Mouse (Mus musculus) left cerebral cortex, adult 2 months (tissue): ENCODE results near the gene Braf. TPM values are rescaled to one million over a fixed set of nuclear protein-coding genes. Genes with fewer than 3 reads are reported as not detected.
A peak's percentile ranks its signal among the peaks of the same experiment; 100 is the strongest.

ENCODE experiments used
- DNase-seq, 2 experiments: peaks; one replicate each; pipeline ENCODE4 v3.0.0; 2021 to 2022; ENCODE audit warnings: low spot score in 2 of 2, mixed read lengths in 1 of 2; ENCODE audit errors: extremely low spot score in 1 of 2
- H3K27ac ChIP-seq: fragments of 200-600 bp; 2 replicates; pipeline ENCODE4 v1.8.1; 2022
- H3K4me3 ChIP-seq: fragments of 200-600 bp; 2 replicates; pipeline ENCODE4 v1.8.1; 2022
- CTCF ChIP-seq: fragments of 200-600 bp; IDR thresholded peaks from 2 replicates; pipeline ENCODE4 v1.8.1; 2022; ENCODE audit warnings: antibody characterized with exemption, mild to moderate bottlenecking, moderate library complexity
- intact Hi-C: fragments of 180-260 bp; cut with DNase I; formaldehyde crosslinking; loops from one replicate; pipeline ENCODE4 v1.15.1; 2025
- total RNA-seq, 2 experiments: library from RNA; stranded (reverse); gene quantifications; 2 replicates each; pipeline ENCODE4 v1.2.3; 2021

Gene Braf
- total RNA-seq, 2 experiments from 2014 or later, result 119 to 123 TPM

DNA sequence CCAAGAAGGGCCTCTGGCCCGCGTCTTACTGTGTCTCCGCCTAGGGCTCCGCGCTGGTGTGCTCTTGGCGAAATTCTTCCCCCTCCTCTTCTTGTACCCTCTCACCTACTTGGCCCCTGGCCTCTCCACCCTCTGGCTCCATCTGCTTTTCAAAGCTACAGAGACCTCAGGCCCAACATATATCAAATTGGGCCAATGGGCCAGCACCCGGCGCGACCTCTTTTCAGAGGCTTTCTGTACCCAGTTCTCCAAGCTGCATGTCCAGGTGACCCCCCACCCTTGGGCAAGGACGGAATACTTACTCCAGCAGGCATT, 150.8 kb downstream of the Braf start:
- intact Hi-C loops, result no loop called here
- H3K27ac ChIP-seq, result peak overlapping the region; percentile 96
- no peak for TF ChIP-seq CTCF

GRCm38 (mm10) chr6:39573791-39574554, 151.3 kb downstream of the Braf start, which contains the start of gene Adck2:
TSS of gene Adck2 (plus strand) at chr6:39573873.
- Histone ChIP-seq H3K4me3 (peak within 1 kb of the TSS; percentile 74), H3K27ac (peak within 1 kb of the TSS; percentile 96)
- DNase-seq, result peak; percentile 76 to 79
- peak; percentile 33 for TF ChIP-seq CTCF
- intact Hi-C loops, result loop anchor here (2.0 kb wide), 1 partner anchor 155 kb away; no protein-coding TSS in a partner anchor

More for the DNA sequence above, 150.8 kb downstream of the Braf start:
- no peak for DNase-seq
- H3K4me3 ChIP-seq, result peak overlapping the region; percentile 74

GRCm38 (mm10) chr6:39570426-39570825, 154.8 kb downstream of the Braf start:
- Histone ChIP-seq H3K4me3 (no peak overlapping the region), H3K27ac (no peak overlapping the region)
- DNase-seq, result no peak
- TF ChIP-seq CTCF, result no peak
- intact Hi-C loops, result no loop called here

GRCm38 (mm10) chr6:39567528-39567927, 157.7 kb downstream of the Braf start:
- no peak overlapping the region for H3K4me3 ChIP-seq
- intact Hi-C loops, result no loop called here
- peak; percentile 76 for TF ChIP-seq CTCF
- H3K27ac ChIP-seq, result no peak overlapping the region
- DNase-seq, result no peak

DNA sequence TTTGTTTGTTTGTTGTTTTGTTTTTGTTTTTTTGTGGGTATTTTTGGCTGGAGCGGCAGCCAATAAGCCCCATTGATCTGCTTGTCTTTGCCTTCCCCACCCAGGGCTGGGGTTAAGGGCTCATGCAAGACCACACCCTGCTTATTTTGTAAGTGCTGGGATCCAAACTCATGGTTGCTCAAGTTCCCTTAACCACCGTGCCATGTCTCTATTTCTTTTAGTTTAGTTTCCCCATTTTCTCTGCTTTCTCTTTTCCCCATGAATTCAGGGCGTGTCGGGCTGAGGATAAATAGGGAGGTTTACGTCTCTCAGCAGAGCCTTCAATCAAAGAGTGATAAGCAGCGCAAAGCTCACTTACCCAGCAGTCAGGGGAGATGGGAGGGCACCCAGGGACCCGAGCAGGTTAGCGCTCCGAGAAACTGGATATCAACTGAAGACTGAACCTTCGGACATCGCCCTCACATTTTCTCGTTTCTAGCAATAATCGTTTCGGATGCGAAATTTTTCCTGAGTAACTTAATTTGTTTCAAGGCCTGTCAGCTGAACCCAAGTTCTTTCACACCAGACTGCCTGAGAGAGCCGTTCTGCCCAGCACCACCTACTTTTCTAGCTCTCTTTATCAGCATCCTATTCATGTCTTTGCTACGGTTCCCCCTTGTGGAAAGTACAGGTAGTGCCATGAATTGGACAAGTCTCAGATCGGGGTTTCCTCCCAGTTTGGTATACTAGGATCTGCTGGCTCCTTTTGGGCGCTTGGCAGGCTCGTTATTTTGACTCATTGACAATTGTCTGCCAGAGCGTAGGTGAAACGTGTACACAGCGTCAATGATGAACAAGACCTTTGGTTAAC, 162.9 kb downstream of the Braf start:
- H3K4me3 ChIP-seq, result no peak overlapping the region
- intact Hi-C loops, result loop anchor here (1.0 kb wide), 1 partner anchor 99 kb away; no protein-coding TSS in a partner anchor
- DNase-seq, result peak; percentile 83 to 84
- TF ChIP-seq CTCF, result peak; percentile 88
- H3K27ac ChIP-seq, result no peak overlapping the region

- no peak for TF ChIP-seq CTCF
- Histone ChIP-seq H3K27ac (no peak overlapping the region), H3K4me3 (no peak overlapping the region)
- no peak for DNase-seq
- intact Hi-C loops, result no loop called here
These were observed 165.9 kb downstream of the Braf start for GRCm38 (mm10) chr6:39559276-39559939.

DNA sequence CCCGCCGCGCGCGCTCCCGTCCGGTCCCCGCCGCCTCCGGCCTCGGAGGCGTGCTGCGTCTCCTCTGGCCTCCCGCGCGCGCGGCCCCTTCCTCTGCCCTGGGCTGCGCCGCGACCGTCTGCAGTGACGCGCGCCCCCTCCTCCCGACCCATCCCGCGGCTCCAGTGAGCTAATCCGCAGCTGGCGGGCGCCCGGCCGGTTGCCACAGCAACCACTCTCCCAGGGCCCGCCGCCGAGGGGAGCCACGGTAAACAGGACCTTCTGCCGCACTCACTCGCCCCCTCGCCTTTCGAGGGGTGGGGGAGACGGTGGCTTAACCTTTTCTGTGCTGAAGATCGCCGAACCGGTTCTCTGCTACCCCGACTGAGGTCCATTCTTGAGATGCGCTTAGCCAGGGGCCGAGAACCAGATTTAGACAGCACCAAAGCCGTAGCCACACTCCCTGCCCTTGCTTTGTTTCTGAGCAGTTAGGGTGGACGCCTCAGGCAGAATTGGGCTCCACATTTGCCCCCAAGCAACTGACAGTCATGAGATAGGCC, 167.5 kb downstream of the Braf start, which contains the start of gene Dennd2a:
Dennd2a (minus strand) TSS at position 145 of the 539 bp plus-strand sequence.
- H3K4me3 ChIP-seq, result peak within 1 kb of the TSS; percentile 57
- TF ChIP-seq CTCF, result no peak
- DNase-seq, result peak; percentile 84 to 89
- intact Hi-C loops, result loop anchor here (1.0 kb wide), 1 partner anchor 42 kb away; no protein-coding TSS in a partner anchor
- peak within 1 kb of the TSS; percentile 92 for H3K27ac ChIP-seq

DNA sequence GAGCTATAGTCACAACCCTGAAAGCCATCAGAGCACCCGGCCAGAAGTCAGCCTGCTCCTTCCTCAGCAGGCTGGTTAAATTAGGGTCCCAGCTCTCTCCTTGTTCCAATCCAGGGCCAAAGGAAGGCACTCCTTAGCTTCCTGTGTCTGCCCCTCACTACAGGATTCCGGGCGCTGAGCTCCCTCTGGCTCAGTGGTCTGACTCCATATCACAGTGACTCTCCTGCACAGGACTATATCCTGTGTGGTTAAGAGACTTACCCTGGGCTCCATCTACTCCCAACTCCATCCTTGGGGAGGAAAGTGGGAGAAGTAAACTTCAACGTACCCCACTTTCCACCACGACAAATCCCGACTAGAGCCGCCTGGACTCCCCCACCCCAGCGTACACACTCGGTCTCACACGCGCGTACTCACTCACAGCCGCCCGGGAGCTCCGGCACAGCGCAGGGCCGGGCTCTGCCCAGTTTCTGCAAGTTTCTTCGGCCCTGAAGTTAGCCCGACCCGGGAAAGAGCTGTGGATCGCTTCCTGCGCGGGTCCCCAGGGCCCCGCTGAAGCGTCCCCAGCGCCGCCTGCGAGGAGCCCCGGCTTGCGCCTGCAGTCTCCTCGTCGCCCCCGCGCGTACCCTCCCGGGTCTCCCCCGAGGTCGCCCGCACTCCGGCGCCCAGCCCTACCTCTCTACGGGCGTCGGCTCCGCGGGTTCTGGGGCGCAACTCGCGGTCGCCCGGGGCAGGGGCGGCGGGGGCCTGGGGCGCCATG, 168.2 kb downstream of the Braf start:
- peak; percentile 26 to 33 for DNase-seq
- peak overlapping the region; percentile 57 for H3K4me3 ChIP-seq
- no peak for TF ChIP-seq CTCF
- intact Hi-C loops, result loop anchor here (1.0 kb wide), 1 partner anchor 42 kb away; no protein-coding TSS in a partner anchor
- peak overlapping the region; percentile 92 for H3K27ac ChIP-seq

GRCm38 (mm10) chr6:39555648-39555945, 169.7 kb downstream of the Braf start:
- TF ChIP-seq CTCF, result no peak
- no peak overlapping the region for H3K27ac ChIP-seq
- DNase-seq, result no peak
- H3K4me3 ChIP-seq, result no peak overlapping the region
- intact Hi-C loops, result no loop called here

- TF ChIP-seq CTCF, result no peak
- Histone ChIP-seq H3K4me3 (no peak overlapping the region), H3K27ac (no peak overlapping the region)
- no peak for DNase-seq
- intact Hi-C loops, result no loop called here
These were observed 170.2 kb downstream of the Braf start for GRCm38 (mm10) chr6:39554888-39555647.

Other genes starting within 250 kb of the Braf start
- 10 to 100 TPM; 23.2 to 25.3 TPM for gene Dennd2a, start 167.6 kb downstream of the Braf start, total RNA-seq
- gene Adck2, start 151.6 kb downstream of the Braf start, total RNA-seq, result 10 to 100 TPM; 26.6 to 29.1 TPM
- under 1 TPM in 1 of 2 experiments, not detected in 1; 0.79 TPM for gene Gm42420, start 139.7 kb downstream of the Braf start, total RNA-seq
- gene Ndufb2, start 132.9 kb downstream of the Braf start, total RNA-seq, result 100 to 1,000 TPM; 162 to 183 TPM
- 100 to 1,000 TPM in 1 of 2 experiments, 10 to 100 TPM in 1; 91.5 to 104 TPM for gene Mrps33, start 85.5 kb upstream of the Braf start, total RNA-seq
- gene Tmem178b, start 147.8 kb upstream of the Braf start, total RNA-seq, result 100 to 1,000 TPM; 249 to 268 TPM